Mouse (Mus musculus): ENCODE data around the gene Unc5c.

- TF ChIP-seq CTCF (IDR thresholded peaks at IDR 0.05; ENCODE audit: insufficient read depth, low read length): no peak
- TF ChIP-seq POLR2A (IDR thresholded peaks at IDR 0.05; ENCODE audit: borderline replicate concordance, extremely low read depth, low read depth, low read length): no peak
Observed at GRCm38 (mm10) chr3:141819331-141819941, 354.4 kb downstream of the Unc5c start.

Measured in lung, adult 2 months (tissue).